Mouse (Mus musculus) cerebellum, adult (tissue): ENCODE measurements around the gene Dnaaf1.
A peak's percentile ranks its signal among the peaks of the same experiment; 100 is the strongest.

Experiments
- ATAC-seq: cut with Nextera tagmentation; 2 replicates; pipeline ENCODE4 v1.9.2; 2017; ENCODE audit warnings: mild to moderate bottlenecking, moderate library complexity, mixed read lengths; ENCODE audit not compliant: insufficient number of reproducible peaks, low FRiP score, low TSS enrichment

Dnaaf1 gene

DNA sequence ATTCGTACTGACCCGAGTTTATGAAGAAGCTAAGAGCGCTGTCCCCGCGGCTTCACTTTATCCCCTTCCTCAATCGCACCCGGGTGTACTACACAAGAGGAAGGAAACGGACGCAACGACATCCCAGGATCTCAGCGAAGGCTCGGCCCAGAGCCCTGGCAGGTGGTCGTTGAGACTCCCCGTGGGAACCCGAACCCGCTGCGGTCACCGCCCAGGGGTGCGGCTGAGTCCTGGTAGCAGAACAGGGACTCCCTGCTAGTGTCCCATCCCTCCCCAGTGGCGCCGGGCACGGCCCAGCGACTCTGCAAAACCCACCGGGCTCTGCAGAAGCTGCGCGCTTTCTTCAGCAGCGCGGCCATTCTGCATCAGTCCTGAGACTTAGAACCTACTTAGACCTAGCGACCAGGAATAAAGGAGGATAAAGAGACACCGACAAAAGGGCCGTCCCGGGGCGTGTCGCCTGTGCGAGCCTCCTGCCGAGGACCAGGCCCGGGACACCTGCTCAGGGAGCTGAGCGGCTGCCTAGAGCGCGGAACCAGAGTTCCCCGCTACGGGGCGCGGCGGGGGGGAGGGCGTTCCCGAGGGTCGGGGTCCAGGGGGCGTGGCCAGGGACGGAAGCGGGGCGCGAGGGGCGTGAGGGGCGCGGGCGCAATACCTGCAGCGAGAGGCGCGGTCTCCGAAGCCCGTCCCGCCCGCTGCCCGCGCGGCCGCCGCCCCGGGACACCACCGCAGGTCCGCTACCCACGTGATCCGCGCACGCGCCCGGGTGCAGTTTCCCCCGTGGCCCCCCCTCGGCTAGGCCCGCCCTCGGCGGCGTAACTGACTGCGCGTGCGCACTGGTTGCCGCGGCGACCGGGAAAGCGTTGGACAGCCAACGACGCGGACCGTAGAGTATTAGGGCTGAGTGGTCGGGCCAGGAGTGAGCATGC lies at the start of gene Dnaaf1, which contains the start of gene Hsdl1:
Gene Dnaaf1, plus strand, starts transcription at position 799 of the 929 bp plus-strand sequence.
Gene Hsdl1, minus strand, starts transcription at position 747 of the 929 bp plus-strand sequence.
- peak; percentile 83 for ATAC-seq

DNA sequence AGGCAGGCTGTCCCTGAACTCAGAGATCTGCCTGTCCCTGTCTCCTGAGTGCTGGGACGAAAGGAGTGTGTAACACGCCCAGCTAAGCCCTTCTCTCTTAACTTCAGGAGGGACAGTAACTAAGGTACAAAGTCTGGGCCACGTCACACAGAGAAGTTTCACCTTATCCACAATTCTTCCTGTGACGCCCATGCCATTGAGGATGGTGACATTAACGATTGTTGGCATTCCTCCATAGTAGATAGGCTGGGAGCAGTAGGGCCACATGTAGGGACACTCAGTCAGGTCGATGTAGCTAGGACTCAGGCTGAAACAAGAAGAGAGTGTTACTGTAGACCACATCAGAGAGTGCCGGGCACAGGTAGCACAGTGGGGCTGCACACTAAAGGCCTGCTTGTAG lies 46.3 kb upstream of the Dnaaf1 start:
- no peak for ATAC-seq

DNA sequence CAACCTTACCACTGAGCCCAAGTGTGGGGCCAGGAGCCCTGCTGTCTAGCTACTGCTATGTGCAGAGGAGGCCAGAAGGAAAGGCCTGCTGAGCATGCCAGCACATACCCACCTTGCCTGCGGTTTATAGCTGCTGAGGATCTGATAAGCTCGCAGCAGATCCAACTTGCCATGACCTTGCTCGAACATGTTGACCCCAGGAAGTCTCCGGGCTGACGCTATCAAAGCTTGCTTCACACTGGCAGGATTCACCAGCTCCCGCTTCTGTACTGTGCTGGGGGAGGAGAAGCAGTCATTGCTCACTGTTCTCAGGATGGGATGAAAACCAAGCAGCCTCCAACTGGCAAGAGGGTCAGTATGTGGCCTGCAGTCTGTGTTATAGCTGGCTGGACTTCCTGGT lies 44.1 kb upstream of the Dnaaf1 start:
- ATAC-seq = no peak

DNA sequence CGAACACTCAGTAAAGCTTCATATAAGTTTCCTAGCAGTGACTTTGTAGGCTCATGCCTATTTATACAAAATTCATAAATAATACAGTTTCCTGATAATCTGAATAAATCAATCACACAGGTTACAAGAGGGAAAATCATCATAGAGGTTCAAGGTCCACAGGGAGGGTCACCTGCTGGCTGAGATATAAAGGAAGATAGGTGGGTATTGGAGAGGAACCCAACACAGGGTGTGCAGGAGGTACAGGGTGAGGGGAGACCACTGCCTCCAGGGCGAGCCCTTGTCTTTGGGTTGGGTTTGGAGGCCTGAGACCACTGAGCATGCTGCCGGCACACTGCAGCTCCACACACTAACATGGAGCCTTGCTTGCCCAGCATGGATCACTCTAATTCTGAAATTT lies 43.6 kb upstream of the Dnaaf1 start:
- ATAC-seq = no peak

DNA sequence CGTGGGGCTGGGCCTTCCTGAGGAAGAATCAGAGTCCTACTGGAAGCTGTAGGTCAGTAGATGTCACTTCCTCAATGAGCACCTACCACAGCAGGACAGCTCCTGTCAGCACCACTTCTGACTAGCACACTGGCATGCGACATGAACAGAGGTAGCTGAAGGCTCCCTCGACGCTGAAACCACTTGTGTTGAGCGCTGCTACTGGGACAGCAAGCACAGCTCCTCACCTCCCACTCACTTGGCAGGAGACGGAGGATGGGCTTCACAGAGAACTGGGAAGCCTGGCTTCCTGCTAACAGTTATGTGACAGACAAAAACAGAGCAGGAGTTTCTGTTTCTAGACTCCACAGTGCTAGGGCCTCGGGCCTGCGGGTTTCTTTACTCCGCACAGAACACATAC lies 43.1 kb upstream of the Dnaaf1 start:
- ATAC-seq = no peak

DNA sequence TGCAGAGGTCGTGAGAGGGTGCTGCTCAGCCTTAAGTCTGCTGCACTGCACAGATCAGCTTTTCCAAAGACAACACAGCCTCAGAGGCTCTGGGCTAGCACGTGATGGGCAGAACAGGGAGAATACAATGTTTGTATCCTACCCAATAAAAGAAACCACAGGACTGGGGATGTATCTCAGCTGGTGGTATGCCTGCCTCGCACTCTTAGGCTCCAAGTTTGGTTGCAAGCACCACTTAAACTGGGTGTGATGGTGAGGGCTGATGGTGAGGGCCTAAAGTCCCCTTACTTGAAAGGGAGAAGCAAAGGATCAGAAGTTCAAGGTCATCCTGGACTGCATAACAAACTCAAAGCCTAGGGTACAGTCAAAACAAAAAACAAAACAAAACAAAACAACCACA lies 30.4 kb upstream of the Dnaaf1 start:
- no peak for ATAC-seq

DNA sequence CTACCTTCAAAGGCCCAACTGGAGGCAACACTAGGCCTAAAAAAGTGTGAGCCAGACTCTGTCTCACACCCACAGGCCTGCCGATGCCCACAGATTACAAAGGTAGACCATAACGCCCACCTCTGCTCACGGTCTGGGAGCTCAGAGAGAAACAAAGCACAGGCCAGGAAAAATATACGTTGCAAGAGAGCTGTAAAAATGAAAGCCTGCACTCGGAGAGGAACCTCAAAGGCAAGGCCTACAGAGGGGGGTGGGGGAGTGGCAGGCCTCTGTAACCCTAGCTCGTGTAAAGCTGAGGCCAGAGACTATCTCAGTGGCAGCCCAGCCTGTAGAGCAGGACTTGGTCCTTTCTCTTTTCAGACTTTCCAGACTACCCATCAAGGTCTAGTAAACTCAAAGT lies 29.9 kb upstream of the Dnaaf1 start:
- ATAC-seq = no peak

DNA sequence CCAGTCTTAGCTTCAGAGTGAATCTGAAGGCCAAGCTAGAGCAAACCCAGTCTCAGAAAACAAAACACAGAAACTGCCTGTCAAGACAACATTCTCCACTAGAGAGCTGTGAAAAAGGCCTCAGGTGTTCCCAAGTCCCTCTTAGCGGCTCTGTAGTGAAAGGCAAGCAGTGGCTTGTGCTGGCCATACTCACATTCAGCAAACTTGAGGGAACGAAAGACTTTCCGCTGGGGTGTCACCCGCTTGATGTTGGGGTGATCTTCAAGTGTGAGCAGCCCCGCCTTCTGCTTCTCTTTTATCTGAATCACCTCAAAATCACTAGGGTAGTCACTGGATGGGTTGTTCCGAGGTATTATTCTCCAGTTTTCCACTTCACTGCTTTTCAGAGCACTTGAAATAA lies 29.2 kb upstream of the Dnaaf1 start:
- ATAC-seq = no peak

DNA sequence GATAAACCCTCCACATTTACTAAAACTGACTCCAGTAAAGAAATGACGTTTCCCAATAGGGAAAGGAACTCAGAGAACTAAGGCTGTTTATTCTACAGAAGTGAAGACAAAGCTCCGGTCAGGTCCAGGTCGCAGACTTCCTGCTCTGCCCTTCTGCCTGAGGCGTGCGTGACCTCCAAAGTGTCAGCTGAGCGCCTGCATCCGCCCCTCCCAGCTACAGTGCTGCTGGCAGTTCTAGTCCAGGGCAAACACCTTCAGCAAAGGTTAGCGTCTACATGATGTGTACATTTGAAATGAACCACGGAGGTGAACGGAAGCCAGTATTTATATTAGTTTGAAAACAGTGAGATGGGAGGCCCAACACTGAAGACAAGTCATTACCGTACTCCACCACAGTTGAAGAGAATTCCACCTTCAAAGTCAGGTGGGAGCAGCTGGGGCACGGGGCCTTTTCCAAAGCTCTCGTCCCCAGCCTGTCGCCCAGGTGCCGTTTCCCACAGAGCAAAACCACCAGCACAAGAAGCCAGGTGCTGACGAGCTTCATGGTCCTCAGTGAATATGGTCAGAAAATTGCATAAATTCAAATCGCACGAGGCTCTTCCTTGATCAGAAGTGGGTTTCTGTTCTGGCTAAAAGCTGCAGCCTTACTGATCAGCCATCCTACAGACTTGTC lies 27.9 kb upstream of the Dnaaf1 start:
- ATAC-seq = no peak

DNA sequence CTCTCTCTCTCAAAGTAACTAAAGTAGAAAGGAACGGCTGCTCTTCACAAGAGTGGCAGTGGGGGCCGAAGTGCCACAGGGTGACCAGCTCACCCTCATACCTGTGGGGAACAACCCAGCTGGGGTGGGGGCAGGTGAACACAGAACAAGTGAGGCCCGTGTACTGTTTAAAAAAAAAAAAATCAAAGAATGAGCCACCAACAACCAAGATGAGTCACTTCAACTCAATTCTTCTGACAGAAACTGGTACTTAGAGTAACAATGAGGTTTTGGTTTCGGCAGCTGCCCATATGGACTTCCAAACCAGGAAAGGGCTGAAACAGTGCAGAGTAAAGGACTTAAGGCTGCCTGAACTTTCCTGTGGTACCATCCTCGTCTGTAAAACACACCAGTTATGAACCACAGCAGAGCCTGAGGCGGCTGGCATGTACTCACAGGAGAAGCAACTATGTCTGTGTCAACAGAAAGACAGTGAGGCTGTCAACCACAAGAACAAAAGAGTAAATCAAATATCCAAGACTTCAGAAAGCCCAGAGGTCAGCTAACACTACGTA lies 26.4 kb upstream of the Dnaaf1 start:
- no peak for ATAC-seq

DNA sequence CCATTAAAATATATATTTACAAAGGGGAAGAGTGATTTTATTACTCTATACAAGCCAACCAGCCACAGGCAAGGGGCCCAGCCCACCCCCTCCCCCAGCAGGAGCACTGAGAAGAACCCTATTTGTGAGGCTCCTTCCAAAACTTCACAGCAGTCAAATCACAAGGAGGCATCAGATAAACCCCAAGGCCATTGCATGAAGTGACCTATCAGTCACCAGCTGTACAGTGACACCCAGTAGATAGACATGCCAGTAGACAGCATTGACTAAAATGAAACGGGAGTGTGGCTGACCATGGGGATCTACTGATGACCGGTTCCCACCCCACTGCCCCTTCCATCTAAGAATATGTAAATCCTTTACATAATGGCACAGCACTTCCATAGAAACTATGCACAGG lies 22.1 kb upstream of the Dnaaf1 start:
- no peak for ATAC-seq

DNA sequence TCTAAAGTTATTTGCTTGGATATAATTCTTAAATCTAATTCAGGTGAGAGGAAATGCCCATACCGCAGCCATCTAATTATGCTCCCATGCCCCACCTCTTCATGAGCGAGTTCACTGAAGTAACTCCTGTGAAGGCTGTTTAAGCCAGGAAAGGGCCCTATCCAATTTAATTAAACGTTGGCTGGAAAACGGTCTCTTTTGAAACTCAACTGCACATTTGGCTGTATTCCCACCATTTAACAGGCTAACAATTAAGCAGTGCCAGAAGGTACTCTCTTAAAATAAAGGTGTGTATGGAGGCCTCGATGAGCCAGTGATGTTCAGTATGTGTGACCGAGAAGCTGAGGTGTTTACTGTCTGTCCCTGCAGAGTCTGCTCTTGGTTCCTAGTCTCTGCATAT lies 19.2 kb upstream of the Dnaaf1 start:
- no peak for ATAC-seq

DNA sequence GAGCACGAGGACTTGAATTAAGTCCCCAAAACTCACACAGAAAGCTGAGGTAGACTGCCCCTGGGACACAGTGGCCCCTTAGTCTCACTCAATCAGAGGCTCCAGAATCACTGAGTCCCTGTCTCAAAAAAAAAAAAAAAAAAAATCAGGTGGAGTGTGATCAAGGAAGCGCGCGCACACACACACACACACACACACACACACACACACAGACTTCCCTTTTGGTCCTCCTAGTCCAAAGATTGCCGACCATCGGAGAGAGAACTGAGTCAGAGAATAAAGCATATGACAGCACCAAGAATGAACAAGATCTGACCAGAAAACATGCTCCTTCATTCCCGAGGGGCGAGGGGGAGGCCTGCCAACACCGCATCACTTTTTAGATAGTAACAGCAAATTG lies 17.9 kb upstream of the Dnaaf1 start:
- no peak for ATAC-seq

DNA sequence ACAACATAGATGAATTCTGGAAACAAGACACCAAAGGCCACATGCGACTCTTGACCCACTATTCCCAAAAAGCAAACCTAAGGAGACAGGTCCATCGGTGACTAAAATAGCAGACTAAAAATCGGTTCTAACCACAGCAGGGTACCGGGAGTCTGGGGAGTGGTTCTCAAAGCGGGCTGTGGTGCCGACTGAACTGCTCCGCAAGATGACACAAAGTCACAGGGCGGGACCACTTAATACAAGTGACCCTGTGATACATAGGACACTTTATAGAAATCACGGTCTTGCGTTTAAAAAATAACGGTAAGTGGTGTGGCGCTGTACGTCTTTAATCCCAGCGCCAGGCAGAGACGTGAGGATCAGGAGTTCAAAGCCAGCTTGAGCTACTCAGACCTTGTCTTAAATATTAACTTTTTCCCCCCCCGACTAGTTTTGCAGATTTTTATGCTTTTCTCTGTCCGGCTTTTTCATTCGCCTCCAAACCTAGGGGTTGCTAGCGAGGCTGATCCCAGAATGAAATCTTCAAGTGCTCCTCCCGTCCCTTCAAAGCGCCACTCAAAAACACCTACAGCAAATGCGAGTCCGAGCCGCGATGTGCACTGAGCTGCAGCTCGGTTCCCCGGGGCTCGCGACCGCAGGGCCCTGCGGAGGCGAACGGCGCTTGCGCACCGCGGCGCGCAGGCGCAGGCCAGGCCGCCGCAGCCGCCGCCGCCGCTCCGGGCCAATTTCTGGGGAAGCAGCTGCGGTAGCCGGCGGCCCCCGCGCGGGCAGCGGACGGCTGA lies 17.0 kb upstream of the Dnaaf1 start:
- ATAC-seq = peak; percentile 74

DNA sequence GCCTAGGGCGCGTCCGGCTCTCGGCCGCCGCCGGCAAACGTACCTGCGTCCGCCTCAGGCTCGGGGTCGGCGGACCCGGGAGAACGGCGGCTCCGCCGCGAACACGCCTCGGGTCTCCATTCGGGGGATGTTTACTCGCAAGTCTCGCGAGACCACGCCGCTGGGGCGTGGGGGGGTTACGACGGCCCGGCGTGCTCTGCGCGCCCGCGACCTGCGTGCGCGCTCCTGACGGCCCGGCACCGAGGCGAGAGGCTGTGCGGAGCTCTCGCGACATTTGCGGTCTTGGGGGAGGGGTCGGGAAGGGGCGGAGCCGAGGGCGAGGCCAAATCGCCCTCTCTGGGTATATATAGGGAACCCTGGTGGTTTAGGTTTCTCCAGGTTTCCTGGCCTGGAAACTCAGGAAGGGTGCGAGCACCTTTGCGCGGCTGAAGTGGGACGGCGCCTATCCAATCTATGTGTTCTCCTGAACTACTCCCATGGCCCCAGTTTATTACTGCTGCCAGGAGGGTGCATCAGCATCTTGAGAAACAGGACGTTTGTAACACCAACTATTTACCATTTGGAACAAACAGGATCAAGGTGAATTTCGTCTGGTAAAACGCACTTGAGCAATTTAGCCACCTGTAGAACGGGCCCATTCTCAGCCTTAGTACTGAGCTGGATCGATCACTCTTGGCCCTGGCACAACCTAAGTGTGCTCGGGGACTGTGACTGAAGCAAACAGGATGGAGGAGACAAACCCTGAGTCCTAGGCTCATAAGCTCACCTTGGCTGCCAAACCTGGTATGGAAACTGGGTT lies 16.2 kb upstream of the Dnaaf1 start, which contains the start of gene Mbtps1:
Gene Mbtps1, minus strand, starts transcription at position 133 of the 799 bp plus-strand sequence.
- ATAC-seq = peak; percentile 90

DNA sequence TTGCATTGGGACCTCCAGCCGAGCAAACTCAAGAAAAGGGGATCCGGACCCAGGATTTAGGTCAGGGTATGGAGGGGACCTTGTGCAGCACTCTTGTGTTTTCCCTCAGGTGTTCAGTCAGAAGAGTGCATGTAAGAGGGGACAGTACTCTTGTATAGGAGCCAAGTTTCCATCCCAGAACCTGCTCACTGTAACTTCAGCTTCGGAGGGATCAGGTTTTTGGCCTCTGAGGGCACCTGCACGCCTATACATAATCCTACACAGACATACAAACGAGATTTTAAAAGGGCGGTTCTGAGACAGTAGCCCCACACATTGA lies 15.7 kb upstream of the Dnaaf1 start:
- ATAC-seq = no peak

DNA sequence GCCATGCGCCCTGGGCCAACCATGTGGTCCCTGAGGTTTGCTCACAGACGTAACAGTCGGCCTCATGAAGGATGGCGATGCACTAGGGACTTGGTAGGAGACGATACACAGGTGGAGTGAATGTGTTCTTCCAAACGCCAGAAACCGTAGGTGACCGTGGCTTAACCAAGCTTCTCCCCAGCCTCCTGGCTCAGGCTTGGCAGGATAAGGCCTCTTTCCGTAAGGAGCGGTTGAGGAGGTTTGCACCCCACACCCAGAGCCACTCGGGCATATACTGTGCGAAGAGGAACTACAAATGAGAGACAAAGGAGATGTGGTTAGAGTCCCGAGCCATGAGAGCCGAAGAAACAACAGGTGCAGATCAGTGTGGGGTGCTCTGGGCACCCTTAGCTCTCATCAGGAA lies 11.2 kb upstream of the Dnaaf1 start:
- ATAC-seq = no peak

DNA sequence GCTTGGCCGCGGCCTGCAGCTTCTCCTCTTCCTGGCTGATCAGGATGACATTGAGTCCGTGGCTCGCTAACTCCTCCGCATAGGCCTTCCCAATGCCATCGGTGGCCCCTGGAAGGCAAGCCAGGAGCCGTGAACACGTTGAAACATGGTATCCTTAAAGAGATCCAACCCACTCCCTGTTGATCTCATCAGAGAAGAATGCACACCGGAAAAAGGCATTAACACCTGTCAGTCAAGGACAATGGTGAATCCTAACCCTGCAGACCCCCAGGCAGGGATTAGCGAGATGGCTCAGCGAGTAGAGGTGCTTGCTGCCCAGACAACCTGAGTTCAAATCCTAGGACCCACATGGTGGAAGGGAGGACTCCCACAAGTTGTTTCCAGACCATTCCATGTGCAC lies 8.7 kb upstream of the Dnaaf1 start:
- ATAC-seq = no peak

DNA sequence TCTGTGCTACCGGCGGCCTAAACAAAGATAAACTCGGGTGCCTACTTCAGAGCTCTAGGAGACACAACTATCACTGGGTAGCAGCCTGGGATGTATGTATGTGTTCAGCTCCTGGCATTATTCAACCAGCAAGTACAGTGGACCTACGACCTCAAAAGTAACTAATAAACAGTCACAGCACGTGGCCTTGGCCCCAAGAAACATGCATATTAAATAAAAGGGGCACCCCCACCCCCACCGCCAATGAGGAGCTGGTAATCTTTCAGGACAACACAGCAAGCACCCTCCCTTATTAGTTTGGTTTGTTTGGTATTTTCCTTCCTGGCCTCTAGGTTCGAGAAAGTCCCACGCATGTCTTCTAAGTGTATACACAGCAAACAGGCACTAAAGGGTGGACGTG lies 6.8 kb upstream of the Dnaaf1 start:
- ATAC-seq = no peak

DNA sequence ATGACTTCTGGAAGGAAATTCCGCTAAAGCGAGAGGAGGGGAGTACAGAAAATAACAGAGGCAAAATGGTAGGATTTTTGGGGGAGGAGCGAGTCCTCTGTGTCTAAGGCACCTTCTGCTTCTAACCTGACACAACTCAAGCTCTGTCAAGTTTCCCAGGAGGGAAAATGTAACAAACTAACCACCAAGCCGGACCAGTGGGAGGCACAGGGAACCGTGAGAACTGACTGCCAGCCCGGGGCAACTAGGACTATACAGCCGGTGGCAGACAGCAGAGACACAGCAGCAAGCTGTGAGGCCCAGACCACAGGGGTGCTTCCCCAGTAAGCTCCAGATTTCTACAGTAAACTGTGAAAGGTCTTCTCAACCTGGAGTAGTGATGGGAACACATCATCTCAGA lies 6.1 kb upstream of the Dnaaf1 start:
- ATAC-seq = no peak
